Mouse (Mus musculus) gastrocnemius, postnatal 10 days (tissue): ENCODE results near the gene Hoxd11. TPM values are rescaled to one million over a fixed set of nuclear protein-coding genes. Genes with fewer than 3 reads are reported as not detected.

Experiments
- DNase-seq: peaks from one replicate; pipeline ENCODE4 v3.0.0; 2021; ENCODE audit warnings: mixed read lengths
- total RNA-seq, 2 experiments: library from RNA; stranded (reverse); gene quantifications; 2 replicates each; pipeline ENCODE4 v1.2.3; 2021

Hoxd11 gene
- total RNA-seq, 2 experiments from 2014 or later = 0.23 to 0.56 TPM

DNA sequence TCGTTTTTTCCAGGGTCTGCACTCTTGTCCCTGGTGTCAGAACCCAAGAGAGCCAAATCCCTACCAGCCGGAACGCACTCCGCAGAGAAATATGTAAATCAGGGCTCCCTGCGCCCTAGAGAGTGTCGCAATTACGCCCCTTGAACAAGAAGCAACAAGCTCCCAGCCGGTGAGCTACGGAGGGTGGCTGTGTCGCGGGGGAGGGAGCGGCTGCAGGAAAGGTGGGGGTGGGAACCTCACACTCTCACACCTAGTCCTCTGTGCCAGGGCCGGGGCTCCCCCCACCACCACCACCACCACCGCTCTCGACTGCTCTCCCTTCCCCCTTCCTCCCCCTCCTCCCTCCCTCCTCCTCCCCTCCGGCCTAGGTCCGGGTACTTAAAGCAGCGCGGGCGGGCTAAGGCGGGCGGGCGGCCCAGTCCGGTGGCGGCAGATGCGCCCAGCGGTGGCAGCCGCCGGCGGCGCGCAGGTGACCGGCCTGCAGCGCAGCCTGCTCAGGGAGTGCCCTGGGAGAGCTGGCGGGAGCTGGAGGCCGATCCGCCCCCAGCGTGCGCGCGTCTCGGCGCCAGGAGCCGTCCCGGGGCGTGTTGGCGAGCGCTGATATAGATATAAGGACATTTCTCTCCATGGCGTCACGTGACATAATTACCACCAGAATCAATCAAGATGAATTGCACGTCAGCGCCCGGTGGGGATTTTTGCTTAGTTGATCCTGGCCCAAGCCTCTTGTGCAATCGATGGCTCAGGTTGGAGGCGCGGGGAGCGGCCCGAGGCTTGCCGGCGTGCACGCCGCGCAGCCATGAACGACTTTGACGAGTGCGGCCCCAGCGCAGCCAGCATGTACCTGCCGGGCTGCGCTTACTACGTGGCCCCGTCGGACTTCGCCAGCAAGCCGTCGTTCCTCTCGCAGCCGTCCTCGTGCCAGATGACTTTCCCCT, 2.5 kb downstream of the Hoxd11 start:
- no peak for DNase-seq

DNA sequence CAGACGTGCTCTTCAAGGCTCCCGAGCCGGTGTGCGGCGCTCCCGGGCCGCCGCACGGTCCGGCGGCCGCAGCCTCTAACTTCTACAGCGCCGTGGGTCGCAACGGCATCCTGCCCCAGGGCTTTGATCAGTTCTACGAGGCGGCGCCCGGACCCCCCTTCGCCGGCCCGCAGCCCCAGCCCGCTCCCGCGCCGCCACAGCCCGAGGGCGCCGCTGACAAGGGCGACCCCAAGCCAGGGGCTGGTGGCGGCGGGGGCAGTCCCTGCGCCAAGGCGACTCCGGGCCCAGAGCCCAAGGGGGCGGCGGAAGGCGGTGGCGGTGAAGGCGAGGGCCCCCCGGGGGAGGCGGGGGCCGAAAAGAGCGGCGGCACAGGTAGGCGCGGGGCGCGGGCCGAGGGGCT, 3.4 kb downstream of the Hoxd11 start:
- no peak for DNase-seq

DNA sequence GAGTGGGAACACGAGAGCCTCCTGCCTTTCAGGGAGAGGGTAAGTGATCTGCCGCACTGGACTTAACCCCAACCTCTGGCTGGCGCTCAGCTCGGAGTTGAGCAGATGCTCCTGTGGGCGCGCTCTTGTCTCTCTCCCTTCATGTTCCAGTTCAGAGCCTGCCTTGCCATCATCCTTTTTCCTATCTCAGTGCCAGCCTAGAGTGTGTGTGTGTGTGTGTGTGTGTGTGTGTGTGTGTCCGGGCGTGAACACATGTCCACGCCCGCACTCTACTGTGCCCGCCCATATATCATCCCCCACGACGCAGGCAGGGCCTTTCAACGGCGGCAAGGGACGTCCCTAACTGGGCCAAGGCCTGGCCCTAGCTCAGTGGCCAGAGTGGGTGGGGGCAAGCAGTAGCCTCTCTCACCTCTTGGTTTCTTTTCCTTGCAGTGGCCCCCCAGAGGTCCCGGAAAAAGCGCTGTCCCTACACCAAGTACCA, 4.2 kb downstream of the Hoxd11 start:
- DNase-seq = no peak

DNA sequence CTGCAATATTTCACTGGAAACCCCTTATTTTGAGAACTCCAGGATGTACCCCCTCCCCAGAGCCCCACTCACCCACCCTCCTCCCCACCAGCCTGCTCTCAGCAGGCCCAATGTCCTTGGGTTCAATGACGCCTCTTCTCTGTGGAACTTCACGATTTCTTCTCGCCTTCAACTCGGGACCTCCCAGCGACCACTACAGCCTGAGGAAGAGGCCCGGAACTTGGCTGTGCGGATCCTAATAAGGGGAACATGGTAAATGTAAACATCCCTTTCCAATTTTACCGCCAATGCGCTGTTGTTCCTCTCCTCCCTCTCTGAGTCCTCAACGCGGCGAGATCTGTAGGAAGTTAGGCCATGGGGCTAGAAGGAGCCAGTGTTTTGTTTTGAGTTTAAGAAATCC, 4.7 kb downstream of the Hoxd11 start:
- no peak for DNase-seq

DNA sequence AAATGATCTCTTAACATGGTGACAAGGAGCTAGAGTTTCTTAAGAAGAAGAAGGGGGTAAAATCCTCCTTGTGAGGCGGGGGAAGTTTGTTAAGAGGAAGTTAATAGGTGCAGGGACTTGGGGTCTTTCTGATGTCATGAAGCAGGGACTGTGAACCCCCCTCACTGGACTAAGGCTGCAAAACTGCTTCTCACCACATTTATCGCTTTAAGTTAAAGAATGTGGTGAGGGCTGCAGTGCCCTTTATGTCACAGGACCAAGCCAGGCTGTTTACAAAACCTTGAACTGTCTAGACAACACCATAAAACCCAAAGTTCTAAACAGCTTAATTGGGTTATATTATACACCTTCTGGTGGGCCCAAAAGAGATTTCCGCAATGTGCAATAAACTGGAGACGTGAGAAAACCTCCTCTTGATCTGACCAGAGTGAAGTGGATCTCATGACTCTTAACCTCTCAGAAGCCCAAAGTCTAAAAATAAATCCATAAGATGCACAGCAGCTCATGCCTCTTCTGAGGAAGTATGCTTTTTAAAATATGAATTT, 5.8 kb downstream of the Hoxd11 start:
- DNase-seq = no peak

GRCm38 (mm10) chr2:74686301-74686987, 7.1 kb downstream of the Hoxd11 start:
- peak; percentile 62 for DNase-seq

GRCm38 (mm10) chr2:74686988-74687697, 7.8 kb downstream of the Hoxd11 start:
- DNase-seq = peak; percentile 26

- no peak for DNase-seq
Observed at GRCm38 (mm10) chr2:74687698-74688555, 8.6 kb downstream of the Hoxd11 start.

DNA sequence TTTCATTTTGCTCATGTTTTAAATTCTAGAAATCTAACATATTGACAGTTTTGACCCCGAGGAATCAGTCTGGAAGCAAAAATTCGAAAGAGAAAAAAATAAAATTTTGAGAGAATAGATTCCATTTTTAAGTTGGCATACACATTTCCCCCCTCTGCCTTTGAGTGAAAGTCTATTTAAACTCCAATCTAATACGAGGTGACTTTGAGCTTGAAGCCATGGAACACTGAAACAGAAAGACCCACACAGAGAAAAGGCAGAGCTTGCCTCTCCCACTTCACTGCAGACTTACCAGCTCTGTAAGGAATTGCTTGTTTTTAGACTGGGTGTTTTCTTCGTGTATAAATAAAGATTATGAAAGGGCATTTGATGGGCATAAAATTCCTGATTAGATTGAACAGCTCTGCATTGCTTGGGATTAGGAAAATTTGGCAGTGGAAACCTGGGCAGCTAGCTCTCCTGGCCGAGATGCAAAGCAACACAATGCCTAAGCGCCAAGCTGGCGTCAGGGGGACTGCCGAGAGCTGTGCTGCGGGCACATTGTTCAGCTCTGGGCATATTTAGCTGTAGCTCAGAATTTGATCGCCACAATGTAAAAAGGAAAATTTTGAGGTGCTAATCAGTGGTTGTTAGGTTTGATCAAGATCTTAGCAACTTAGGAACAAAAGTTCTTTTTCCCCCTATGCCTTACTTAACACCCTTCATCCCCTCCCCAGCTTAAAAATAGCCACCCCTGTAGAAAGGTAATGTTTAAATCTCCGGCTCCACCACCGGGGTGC, 9.6 kb downstream of the Hoxd11 start:
- DNase-seq = no peak

DNA sequence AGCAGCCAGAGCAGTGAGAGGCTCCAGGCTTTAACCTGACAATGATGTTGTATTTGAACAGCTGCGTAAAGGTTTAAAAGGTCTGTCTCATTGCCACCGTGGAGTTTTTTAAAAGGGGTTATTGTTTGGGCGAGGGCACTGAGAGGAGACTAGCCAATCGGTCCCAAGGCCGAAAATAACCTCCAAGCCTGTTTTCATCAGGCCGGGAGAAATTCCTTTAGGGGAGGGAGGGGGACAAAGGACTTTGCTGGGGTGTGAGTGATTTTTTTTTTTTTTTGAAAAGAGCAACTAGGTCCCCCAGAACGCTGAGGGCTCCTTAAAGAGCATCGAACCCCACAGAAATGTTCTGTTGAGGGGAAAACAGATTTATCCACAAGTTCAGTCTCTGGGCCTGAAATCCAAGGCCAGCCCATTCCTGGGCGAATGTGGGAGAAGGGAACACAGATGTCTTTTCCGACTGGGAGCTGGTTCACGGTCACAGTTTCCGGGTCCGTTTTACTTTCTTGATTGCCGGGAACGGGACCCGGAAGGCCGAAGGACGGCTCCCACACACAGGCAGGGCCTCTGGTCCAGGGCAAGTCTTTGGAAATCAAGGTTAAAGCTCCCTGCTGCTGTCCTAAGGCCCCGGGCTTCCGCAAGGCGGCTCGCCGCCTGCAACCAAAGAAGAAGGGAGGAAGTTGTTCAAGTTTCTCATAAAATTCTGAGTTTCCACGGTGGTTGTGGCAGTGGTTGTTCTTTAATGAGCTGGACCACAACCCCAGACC, 10.4 kb downstream of the Hoxd11 start:
- no peak for DNase-seq

DNA sequence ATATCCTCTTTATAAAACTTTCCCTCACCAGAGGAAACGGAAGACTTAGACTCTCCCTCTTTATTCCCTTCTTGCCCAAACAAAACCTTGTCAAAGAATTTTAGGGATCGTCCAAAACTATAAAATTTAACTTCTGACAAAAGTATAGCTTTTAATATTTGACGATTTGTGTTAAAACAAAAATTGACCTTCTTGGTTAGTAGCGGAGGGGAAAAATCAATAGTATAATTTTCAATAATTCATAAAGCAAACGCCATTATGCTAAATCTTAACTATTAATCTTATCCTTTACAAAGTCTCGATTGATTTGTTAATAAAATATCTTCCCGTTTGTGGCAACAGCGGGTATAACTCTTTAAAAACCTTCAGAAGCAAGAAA, 11.0 kb downstream of the Hoxd11 start:
- DNase-seq = no peak

- DNase-seq = peak; percentile 73
Observed at GRCm38 (mm10) chr2:74691022-74691951, 11.9 kb downstream of the Hoxd11 start, which contains the start of gene Hoxd10. Gene Hoxd10 (plus strand): TSS chr2:74691924.

DNA sequence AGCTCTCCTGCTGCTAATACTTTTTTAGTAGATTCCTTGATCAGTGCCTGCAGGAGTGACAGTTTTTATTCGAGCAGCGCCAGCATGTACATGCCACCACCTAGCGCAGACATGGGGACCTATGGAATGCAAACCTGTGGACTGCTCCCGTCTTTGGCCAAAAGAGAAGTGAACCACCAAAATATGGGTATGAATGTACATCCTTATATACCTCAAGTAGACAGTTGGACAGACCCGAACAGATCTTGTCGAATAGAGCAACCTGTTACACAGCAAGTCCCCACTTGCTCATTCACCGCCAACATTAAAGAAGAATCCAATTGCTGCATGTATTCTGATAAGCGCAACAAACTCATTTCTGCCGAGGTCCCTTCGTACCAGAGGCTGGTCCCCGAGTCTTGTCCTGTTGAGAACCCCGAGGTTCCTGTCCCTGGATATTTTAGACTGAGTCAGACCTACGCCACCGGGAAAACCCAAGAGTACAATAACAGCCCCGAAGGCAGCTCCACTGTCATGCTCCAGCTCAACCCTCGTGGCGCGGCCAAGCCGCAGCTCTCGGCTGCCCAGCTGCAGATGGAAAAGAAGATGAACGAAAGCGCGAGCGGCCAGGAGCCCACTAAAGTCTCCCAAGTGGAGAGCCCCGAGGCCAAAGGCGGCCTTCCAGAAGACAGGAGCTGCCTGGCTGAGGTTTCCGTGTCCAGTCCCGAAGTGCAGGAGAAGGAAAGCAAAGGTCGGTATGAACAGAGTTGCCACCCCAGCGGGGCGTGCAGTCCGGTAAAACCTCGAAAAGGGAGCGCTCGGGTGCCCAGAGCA, 12.8 kb downstream of the Hoxd11 start:
- no peak for DNase-seq

GRCm38 (mm10) chr2:74692808-74693431, 13.6 kb downstream of the Hoxd11 start:
- DNase-seq = no peak

GRCm38 (mm10) chr2:74693432-74693827, 14.1 kb downstream of the Hoxd11 start:
- DNase-seq = no peak

DNA sequence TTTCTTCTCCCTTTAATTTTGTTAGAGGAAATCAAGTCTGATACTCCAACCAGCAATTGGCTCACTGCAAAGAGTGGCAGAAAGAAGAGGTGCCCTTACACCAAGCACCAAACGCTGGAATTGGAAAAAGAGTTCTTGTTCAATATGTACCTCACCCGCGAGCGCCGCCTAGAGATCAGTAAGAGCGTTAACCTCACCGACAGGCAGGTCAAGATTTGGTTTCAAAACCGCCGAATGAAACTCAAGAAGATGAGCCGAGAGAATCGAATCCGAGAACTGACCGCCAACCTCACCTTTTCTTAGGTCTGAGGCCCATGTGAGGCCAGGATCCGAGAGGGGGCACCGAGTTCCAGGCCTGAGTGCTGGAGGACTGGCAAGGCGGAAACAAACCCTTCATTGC, 14.7 kb downstream of the Hoxd11 start:
- DNase-seq = no peak

- DNase-seq = no peak
Observed at GRCm38 (mm10) chr2:74695383-74695782, 16.0 kb downstream of the Hoxd11 start.
